Mouse (Mus musculus) CD4-positive, CD25-positive, alpha-beta regulatory T cell, adult 2 months (primary cell): ENCODE measurements at regions not wholly inside any gene's neighbourhood (a gene's known extent, or its start where the extent isn't known, plus 50 kb on each side); places are given as distances from the start of the nearest gene placed in this dataset.

Experiments used
- DNase-seq: peaks from one replicate; pipeline ENCODE4 v3.0.0-alpha.2; 2012; ENCODE audit warnings: low read depth, low spot score

GRCm38 (mm10) chr4:62888736-62889135 lies 76.6 kb upstream of the Zfp618 start:
- DNase-seq = no peak

GRCm38 (mm10) chr4:62889708-62890107 lies 75.7 kb upstream of the Zfp618 start:
- DNase-seq = peak; percentile 62

GRCm38 (mm10) chr4:62890588-62891580 lies 74.5 kb upstream of the Zfp618 start:
- DNase-seq = no peak

GRCm38 (mm10) chr4:62912891-62913290 lies 52.5 kb upstream of the Zfp618 start:
- no peak for DNase-seq
